13 mouse cellular contexts compared by ENCODE assay signal in genomic region chr13:63268776-63269175, GRCm38 (mm10).
DNase-seq lines count a peak whose midpoint lies in the region; ATAC-seq lines count a peak whose summit lies in the region.
"Had no signal": no experiment of that assay in that cellular context is flagged by ENCODE, and none has a peak within 500 bp of the region (broad histone marks: within the 10 kb centered on the region; RNA-seq: fewer than 3 reads in every experiment).

No protein-coding gene starts in this region.

- peak overlapping the region; percentile 47 for H3K27ac ChIP-seq in heart, embryonic 16.5 days (ENCODE audit: low read length)
- H3K27ac ChIP-seq in lung, embryonic 16.5 days (ENCODE audit: low read length), result peak overlapping the region; percentile 7; the same call in 1 of the 2 replicates
- 0 out of 2 replicates have a peak overlapping the region, but pooled peaks have one; percentile 34 for H3K27ac ChIP-seq in limb, embryonic 10.5 days
- H3K27ac ChIP-seq: forebrain, embryonic 10.5 days; hindbrain, postnatal 0 days had no signal

- H3K4me2 ChIP-seq in heart, embryonic 16.5 days (ENCODE audit: low read depth, low read length), result no peak overlapping the region
- no peak overlapping the region for H3K4me2 ChIP-seq in lung, embryonic 16.5 days (ENCODE audit: low read depth, low read length)

- H3K4me1 ChIP-seq in heart, embryonic 16.5 days (ENCODE audit: control insufficient read depth, insufficient read depth, low read length), result peaks cover 30% of the 10 kb centered on the region
- peaks cover 34% of the 10 kb centered on the region for H3K4me1 ChIP-seq in lung, embryonic 16.5 days (replicated peaks; ENCODE audit: control insufficient read depth, insufficient read depth, low read length)
- peaks cover 69% of the 10 kb centered on the region for H3K4me1 ChIP-seq in limb, embryonic 10.5 days

- ATAC-seq in heart, embryonic 16.5 days (replicated peaks; ENCODE audit: extremely low read depth, insufficient read depth, low FRiP score), result no peak
- ATAC-seq in lung, embryonic 16.5 days (ENCODE audit: low read depth), result no peak
- no peak for ATAC-seq in megakaryocyte, adult 5-6 weeks (ENCODE audit: poor library complexity, severe bottlenecking)
- ATAC-seq: hindbrain, postnatal 0 days had no signal

- no peak overlapping the region for H3K4me3 ChIP-seq in heart, embryonic 16.5 days (ENCODE audit: low read length)
- H3K4me3 ChIP-seq in lung, embryonic 16.5 days (ENCODE audit: low read length), result no peak overlapping the region
- no peak overlapping the region for H3K4me3 ChIP-seq in limb, embryonic 10.5 days
- H3K4me3 ChIP-seq: forebrain, embryonic 10.5 days had no signal

- no peaks in the 10 kb centered on the region for H3K27me3 ChIP-seq in heart, embryonic 16.5 days (ENCODE audit: control insufficient read depth, insufficient read depth, low read length)
- H3K27me3 ChIP-seq in lung, embryonic 16.5 days (ENCODE audit: control insufficient read depth, insufficient read depth, low read depth, low read length), result no peaks in the 10 kb centered on the region
- H3K27me3 ChIP-seq in limb, embryonic 10.5 days (ENCODE audit: low read depth, poor library complexity, severe bottlenecking), result peaks cover 15% of the 10 kb centered on the region

- no peak for DNase-seq in heart, postnatal 36 days
- DNase-seq in lung, adult 18-20 months, result no peak
- DNase-seq in limb, embryonic 10.5 days (ENCODE audit: low spot score), result no peak
- no peak for DNase-seq in adrenal gland, adult 2 months
- DNase-seq: cerebellum, adult 2 months; heart, postnatal 14 days; layer of hippocampus, adult 9-11 months; liver had no signal

- 81% methylated on average over 1 of the region's 1 CpGs for WGBS in heart, embryonic 16.5 days
- WGBS in lung, embryonic 16.5 days, result 59% methylated on average over 1 of the region's 1 CpGs
- 73% methylated on average over 1 of the region's 1 CpGs for WGBS in limb, embryonic 10.5 days

- intact Hi-C loops in heart, postnatal 36 days (cut with DNase I), result no loop called here

- no peaks in the 10 kb centered on the region for H3K9me3 ChIP-seq in heart, embryonic 16.5 days (replicated peaks; ENCODE audit: control insufficient read depth, low read length)
- H3K9me3 ChIP-seq in lung, embryonic 16.5 days (ENCODE audit: control insufficient read depth, low read length), result no peaks in the 10 kb centered on the region
- H3K9me3 ChIP-seq in limb, embryonic 10.5 days (replicated peaks), result no peaks in the 10 kb centered on the region
- H3K9me3 ChIP-seq: forebrain, embryonic 10.5 days had no signal

- H3K36me3 ChIP-seq in heart, embryonic 16.5 days (ENCODE audit: control insufficient read depth, insufficient read depth), result no peaks in the 10 kb centered on the region
- H3K36me3 ChIP-seq in lung, embryonic 16.5 days (ENCODE audit: control insufficient read depth, insufficient read depth, low read length), result no peaks in the 10 kb centered on the region; the same call in none of the 2 replicates
- H3K36me3 ChIP-seq in limb, embryonic 10.5 days, result peaks cover 17% of the 10 kb centered on the region
- H3K36me3 ChIP-seq: forebrain, embryonic 10.5 days had no signal

- H3K9ac ChIP-seq in heart, embryonic 16.5 days (ENCODE audit: low read length), result no peak overlapping the region
- no peak overlapping the region for H3K9ac ChIP-seq in lung, embryonic 16.5 days (ENCODE audit: low read length)
